Mouse (Mus musculus) embryonic facial prominence, embryonic 15.5 days (tissue): Measurements from ENCODE around the gene Ppp2r5c. TPM values are rescaled to one million over a fixed set of nuclear protein-coding genes. Genes with fewer than 3 reads are reported as not detected.

Experiments
- ATAC-seq: fragments of 200-750 bp; cut with Nextera tagmentation; 2 replicates; pipeline ENCODE4 v1.8.0; 2017; ENCODE audit warnings: low read depth, moderate TSS enrichment; ENCODE audit not compliant: insufficient number of reproducible peaks, low FRiP score, low TSS enrichment
- H3K27ac ChIP-seq: fragments of 300-500 bp; sonication (generic); replicated peaks from 2 replicates; pipeline ENCODE4 v1.5.1; 2015; ENCODE audit warnings: mild to moderate bottlenecking, inconsistent platforms
- H3K27me3 ChIP-seq: fragments of 300-500 bp; sonication (generic); 2 replicates; pipeline ENCODE4 v1.6.1; 2015; ENCODE audit warnings: inconsistent platforms
- H3K36me3 ChIP-seq: fragments of 300-500 bp; sonication (generic); 2 replicates; pipeline ENCODE4 v1.6.1; 2015; ENCODE audit warnings: mild to moderate bottlenecking, inconsistent platforms
- H3K4me1 ChIP-seq: fragments of 300-500 bp; sonication (generic); 2 replicates; pipeline ENCODE4 v1.6.1; 2015; ENCODE audit warnings: inconsistent platforms
- H3K4me2 ChIP-seq: fragments of 300-500 bp; sonication (generic); replicated peaks from 2 replicates; pipeline ENCODE4 v1.6.1; 2015; ENCODE audit warnings: mild to moderate bottlenecking, inconsistent platforms
- H3K4me3 ChIP-seq: fragments of 300-500 bp; sonication (generic); replicated peaks from 2 replicates; pipeline ENCODE4 v1.5.1; 2015; ENCODE audit warnings: mild to moderate bottlenecking, inconsistent platforms
- H3K9ac ChIP-seq: fragments of 300-500 bp; sonication (generic); 2 replicates; pipeline ENCODE4 v1.6.1; 2015; ENCODE audit warnings: inconsistent platforms
- H3K9me3 ChIP-seq: fragments of 300-500 bp; sonication (generic); replicated peaks from 2 replicates; pipeline ENCODE4 v1.6.1; 2016; ENCODE audit warnings: inconsistent platforms
- WGBS: fragments of 180-500 bp; shearing (Covaris S2); methylation state at CpG from one replicate; pipeline ENCODE4 v1.1.7; 2015; 5-methylcytosine and 5-hydroxymethylcytosine counted together
- polyA plus RNA-seq: library from polyadenylated mRNA; unstranded; fragments of >200 nt; fragmentation: Nextera tagmentation; extraction: Ambion mirVana; gene quantifications from 2 replicates; pipeline ENCODE4 v1.2.1, GENCODE M21; 2015

The Ppp2r5c gene
- polyA plus RNA-seq, 1 experiment from 2014 or later: 138 TPM

DNA sequence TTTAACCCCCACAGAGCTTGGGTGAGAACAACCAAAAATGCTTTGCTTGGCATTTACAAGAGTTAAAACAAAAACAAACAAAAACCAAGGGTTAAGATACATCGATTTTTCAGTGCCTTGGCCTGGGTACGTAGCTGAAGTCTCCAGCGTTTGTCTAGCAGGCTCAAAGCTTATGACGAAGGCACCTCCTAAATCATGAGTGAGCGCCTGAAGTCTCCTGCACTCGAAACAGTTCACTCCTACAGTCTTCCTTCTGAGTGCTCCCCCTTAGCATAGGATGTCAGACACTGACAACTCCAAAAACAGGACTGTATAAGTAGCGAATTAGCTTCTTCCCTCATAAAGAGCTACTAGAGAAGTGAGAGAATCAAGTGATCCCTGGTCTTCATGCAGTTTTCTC is 1.1 kb upstream of the Ppp2r5c start:
- no peaks in the 10 kb centered on the region for H3K27me3 ChIP-seq
- peaks cover 14% of the 10 kb centered on the region; the same call in 1 of the 2 replicates for H3K4me1 ChIP-seq
- peak overlapping the region; percentile 88 for H3K4me3 ChIP-seq
- 31% methylated on average over 7 of the region's 7 CpGs for WGBS
- no peak for ATAC-seq
- peak overlapping the region; percentile 81 for H3K4me2 ChIP-seq
- peaks cover 5% of the 10 kb centered on the region; the same call in 1 of the 2 replicates for H3K36me3 ChIP-seq
- no peaks in the 10 kb centered on the region for H3K9me3 ChIP-seq
- H3K27ac ChIP-seq: peak overlapping the region; percentile 96
- H3K9ac ChIP-seq: 0 out of 2 replicates have a peak overlapping the region, but pooled peaks have one; percentile 1

DNA sequence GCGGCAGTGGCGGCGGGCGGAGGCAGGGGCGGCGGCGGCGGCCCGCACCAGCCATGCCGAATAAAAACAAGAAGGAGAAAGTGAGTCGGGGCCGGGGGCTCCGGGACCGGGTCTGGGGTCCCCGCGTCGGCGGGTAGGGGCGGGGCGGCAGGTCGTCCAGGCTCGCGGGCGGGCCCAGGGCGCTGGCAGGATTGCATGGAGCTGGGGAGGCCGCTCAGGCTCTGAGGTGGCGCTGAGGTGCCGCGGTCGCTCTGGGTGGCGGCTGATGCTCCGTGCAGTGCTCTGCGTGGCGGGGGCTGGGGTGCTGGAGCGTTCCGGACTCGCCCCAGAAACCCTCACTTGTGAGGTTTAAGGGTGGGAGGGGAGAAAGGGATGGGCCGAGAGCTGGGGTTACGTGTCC is 386 bp downstream of the Ppp2r5c start:
- Histone ChIP-seq H3K9me3 (no peaks in the 10 kb centered on the region), H3K27ac (peak overlapping the region; percentile 77), H3K4me1 (peaks cover 14% of the 10 kb centered on the region; the same call in 1 of the 2 replicates), H3K4me2 (peak overlapping the region; percentile 81), H3K9ac (peak overlapping the region; percentile 75), H3K36me3 (peaks cover 5% of the 10 kb centered on the region; the same call in 1 of the 2 replicates), H3K4me3 (peak overlapping the region; percentile 88), H3K27me3 (no peaks in the 10 kb centered on the region)
- 1% methylated on average over 28 of the region's 39 CpGs for WGBS
- ATAC-seq: 0 out of 2 replicates have a peak, but pooled peaks have one; percentile 28

DNA sequence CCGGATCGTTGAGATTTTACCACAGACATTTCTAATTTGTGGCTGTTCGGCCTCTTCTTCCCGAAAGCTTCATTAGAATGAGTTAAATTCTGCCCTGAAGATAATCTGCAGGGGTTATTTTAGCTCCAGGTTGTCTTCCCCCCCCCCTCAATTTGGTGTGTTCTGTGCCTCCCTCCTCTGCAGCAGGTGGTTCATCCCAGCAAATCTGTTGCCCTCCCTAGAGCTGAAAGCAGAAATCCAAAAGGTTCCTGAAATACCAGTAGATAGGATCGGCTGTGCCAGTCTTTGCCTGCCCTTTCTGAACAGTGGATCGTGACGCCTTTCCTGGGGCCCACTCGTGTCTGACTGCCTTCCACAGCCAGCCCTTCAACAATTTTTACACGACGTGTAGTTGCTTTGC is 1.8 kb downstream of the Ppp2r5c start:
- peaks cover 14% of the 10 kb centered on the region; the same call in 1 of the 2 replicates for H3K4me1 ChIP-seq
- no peak for ATAC-seq
- WGBS: 71% methylated on average over 10 of the region's 10 CpGs
- no peaks in the 10 kb centered on the region for H3K9me3 ChIP-seq
- H3K4me3 ChIP-seq: no peak overlapping the region
- peaks cover 5% of the 10 kb centered on the region; the same call in 1 of the 2 replicates for H3K36me3 ChIP-seq
- no peak overlapping the region for H3K9ac ChIP-seq
- no peaks in the 10 kb centered on the region for H3K27me3 ChIP-seq
- H3K4me2 ChIP-seq: no peak overlapping the region
- no peak overlapping the region for H3K27ac ChIP-seq

DNA sequence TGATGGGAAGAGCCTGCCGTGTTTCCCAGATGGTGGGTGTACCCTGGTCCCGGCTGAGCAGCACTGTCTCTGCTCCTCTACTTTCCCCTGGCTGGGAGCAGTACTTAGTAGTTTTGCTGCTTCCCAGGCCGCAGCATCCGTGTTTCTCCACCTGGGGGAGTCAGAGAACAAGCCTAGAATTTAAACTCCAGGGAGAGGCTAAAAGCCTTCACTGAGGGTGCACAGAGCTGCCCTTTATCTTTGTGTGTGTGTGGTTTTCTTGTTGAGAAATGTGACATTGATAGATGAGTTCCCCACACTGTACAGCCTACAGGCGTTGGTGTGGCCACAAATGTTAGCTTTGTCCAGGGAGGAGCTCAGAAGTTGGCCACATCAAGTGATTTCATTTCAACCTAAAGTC is 7.3 kb downstream of the Ppp2r5c start:
- Histone ChIP-seq H3K27ac (no peak overlapping the region), H3K4me2 (no peak overlapping the region), H3K9ac (no peak overlapping the region), H3K4me1 (no peaks in the 10 kb centered on the region), H3K27me3 (no peaks in the 10 kb centered on the region), H3K4me3 (no peak overlapping the region), H3K36me3 (peaks cover 5% of the 10 kb centered on the region; the same call in 1 of the 2 replicates), H3K9me3 (no peaks in the 10 kb centered on the region)
- peak; percentile 68 for ATAC-seq
- 9% methylated on average over 5 of the region's 5 CpGs for WGBS

DNA sequence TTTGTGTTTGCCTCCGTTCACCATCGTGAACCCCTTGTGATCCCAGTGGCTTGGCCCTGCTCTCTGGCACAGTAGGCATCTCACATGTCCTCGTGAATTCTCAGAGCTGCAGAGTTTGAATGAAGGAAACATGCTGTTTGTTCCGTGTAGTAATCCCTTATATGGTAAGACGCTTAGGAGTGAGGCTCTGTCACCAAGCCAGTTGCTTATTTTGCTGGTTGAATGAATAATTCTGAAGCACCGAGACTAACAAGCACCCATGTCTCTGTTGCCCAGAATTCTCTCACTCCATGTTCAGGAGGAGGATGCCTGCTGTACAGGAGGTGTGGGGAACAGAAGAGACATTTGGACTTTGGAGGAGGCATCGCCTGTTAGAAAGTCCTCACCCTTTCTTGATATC is 9.1 kb downstream of the Ppp2r5c start:
- H3K9me3 ChIP-seq: no peaks in the 10 kb centered on the region
- H3K36me3 ChIP-seq: no peaks in the 10 kb centered on the region
- 86% methylated on average over 7 of the region's 7 CpGs for WGBS
- no peak overlapping the region for H3K27ac ChIP-seq
- no peaks in the 10 kb centered on the region for H3K4me1 ChIP-seq
- no peak overlapping the region for H3K4me3 ChIP-seq
- no peak for ATAC-seq
- no peaks in the 10 kb centered on the region for H3K27me3 ChIP-seq
- no peak overlapping the region for H3K9ac ChIP-seq
- no peak overlapping the region for H3K4me2 ChIP-seq

DNA sequence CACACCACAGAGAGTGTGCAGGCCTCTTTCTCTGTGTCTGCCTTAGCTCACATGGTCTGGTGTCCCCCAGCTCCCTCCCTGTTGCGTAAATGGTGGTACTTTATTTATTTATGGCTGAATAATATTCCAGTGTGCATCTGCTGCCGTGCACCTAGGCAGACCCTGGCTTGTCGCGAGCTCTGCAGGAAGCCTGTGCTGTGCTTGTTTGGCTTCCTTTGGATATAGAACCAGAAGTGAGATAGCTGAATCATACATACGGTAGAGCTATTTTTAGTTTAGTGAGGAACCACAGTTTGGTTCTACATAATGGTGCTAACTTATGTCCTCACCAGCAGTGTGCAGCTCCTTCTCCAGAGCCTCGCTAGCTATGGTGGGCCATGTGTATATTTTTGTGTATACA is 11.7 kb downstream of the Ppp2r5c start:
- H3K36me3 ChIP-seq: no peaks in the 10 kb centered on the region
- no peak overlapping the region for H3K9ac ChIP-seq
- WGBS: 84% methylated on average over 6 of the region's 6 CpGs
- no peak overlapping the region for H3K27ac ChIP-seq
- no peaks in the 10 kb centered on the region for H3K27me3 ChIP-seq
- H3K4me1 ChIP-seq: no peaks in the 10 kb centered on the region
- no peak for ATAC-seq
- no peaks in the 10 kb centered on the region for H3K9me3 ChIP-seq
- H3K4me2 ChIP-seq: no peak overlapping the region
- no peak overlapping the region for H3K4me3 ChIP-seq

DNA sequence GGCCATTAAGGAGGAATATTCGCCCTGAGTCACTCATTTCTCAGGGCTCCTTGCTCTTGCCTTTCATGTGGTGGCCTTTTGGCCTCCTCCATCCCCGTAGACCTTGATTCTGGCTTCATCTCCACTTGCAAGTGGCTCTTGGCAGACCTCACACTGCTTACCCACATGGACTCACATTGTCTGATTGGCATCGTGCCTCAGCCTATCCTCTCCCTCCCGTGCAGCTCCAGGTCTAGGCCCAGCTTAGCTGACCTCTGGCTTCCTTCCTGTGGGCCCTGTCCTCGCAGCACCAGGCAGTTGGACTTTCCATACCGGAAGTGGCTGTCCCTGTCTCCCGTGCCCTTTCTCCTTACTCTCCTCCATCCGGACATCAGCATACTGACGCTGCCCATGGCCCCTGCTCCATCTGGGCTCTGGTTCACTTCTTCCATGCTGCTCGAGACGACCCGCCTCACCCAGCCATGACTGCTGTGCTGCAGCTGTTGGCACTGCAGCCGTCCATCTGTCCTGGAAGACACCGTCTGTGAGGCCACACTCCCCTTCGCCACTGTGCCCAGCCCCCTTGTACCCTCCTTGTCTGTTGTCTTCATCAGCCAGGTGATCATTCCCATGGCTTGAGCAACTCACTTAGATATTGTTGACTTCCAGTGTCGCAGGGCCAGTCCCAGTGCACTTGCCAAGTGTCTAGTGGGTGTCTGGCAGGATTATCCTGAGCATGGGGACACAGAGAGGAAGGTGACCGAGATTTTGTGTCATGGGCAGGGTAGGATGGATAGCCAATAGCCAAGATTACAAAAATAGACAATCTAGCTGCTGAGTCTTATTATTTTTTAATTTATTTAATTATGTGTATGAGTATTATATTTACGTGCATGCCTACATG is 13.7 kb downstream of the Ppp2r5c start:
- Histone ChIP-seq H3K4me2 (no peak overlapping the region), H3K36me3 (no peaks in the 10 kb centered on the region), H3K4me3 (no peak overlapping the region), H3K27ac (no peak overlapping the region), H3K4me1 (no peaks in the 10 kb centered on the region), H3K9ac (no peak overlapping the region), H3K9me3 (no peaks in the 10 kb centered on the region), H3K27me3 (no peaks in the 10 kb centered on the region)
- ATAC-seq: no peak
- WGBS: 76% methylated on average over 18 of the region's 18 CpGs

DNA sequence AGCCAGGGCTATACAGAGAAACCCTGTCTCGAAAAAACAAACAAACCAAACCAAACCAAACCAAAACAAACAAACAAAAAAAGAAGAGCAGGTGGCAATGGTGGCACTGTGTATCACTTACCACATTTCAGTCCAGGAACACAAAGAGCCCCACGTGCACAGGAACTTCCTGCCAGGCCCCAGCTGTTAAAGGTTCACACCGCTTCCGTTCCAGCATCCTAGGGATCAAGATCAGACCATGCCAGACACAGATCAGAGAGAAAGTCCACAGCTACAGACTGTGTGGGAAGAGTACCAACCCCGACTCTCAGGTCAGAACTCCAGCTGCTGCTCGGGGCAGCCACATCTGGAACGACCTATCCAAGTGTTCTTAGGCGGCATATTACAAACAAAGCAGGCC is 16.8 kb downstream of the Ppp2r5c start:
- H3K9me3 ChIP-seq: no peaks in the 10 kb centered on the region
- H3K4me2 ChIP-seq: no peak overlapping the region
- H3K4me1 ChIP-seq: no peaks in the 10 kb centered on the region
- no peak overlapping the region for H3K4me3 ChIP-seq
- H3K27ac ChIP-seq: no peak overlapping the region
- no peaks in the 10 kb centered on the region for H3K27me3 ChIP-seq
- H3K9ac ChIP-seq: no peak overlapping the region
- no peak for ATAC-seq
- WGBS: 74% methylated on average over 8 of the region's 8 CpGs
- H3K36me3 ChIP-seq: peaks cover 14% of the 10 kb centered on the region; the same call in 1 of the 2 replicates

DNA sequence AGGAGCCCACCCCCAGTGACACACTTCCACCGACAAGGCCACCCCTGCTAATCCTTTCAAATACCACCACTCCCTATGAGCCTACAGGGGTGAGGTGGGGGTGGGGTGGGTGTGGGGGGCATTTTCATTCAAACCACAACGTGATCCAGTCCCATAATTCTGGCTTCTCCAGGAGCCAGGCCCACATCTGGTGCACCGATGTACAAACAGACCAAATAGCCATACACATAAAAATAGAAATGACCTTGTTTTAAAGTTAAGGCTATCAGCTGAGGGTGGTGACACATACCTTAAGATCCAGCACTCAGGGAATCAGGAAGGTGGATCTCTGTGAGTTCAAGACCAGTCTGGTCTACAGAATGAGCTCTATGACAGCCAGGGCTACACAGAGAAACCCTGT is 24.5 kb downstream of the Ppp2r5c start:
- Histone ChIP-seq H3K4me3 (no peak overlapping the region), H3K27ac (no peak overlapping the region), H3K4me1 (no peaks in the 10 kb centered on the region), H3K9ac (no peak overlapping the region), H3K27me3 (no peaks in the 10 kb centered on the region), H3K36me3 (peaks cover 21% of the 10 kb centered on the region; the same call in 1 of the 2 replicates), H3K9me3 (no peaks in the 10 kb centered on the region), H3K4me2 (no peak overlapping the region)
- 63% methylated on average over 3 of the region's 3 CpGs for WGBS
- no peak for ATAC-seq

DNA sequence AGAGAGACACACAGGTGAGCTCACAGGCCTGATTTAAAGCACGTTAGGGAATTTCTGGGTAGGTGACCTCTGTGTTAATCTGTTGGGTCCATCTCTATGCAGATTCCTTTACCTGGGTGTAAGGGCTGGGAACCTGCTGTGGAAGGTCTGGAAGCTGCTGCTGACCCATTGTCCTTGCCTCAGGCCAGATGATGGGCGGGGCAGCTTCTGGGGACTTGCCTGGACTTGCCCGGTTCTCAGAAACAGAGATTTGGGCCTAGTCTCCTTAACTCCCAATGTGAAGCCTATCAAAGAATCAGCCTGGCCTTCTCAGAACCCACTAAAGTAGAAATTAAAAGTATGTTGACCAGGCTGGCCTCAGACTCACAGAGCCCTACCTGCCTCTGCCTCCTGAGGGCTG is 25.3 kb downstream of the Ppp2r5c start:
- H3K36me3 ChIP-seq: 0 out of 2 replicates have a peak, but pooled peaks cover 18% of the 10 kb centered on the region
- H3K27me3 ChIP-seq: no peaks in the 10 kb centered on the region
- no peak overlapping the region for H3K4me2 ChIP-seq
- 75% methylated on average over 3 of the region's 3 CpGs for WGBS
- no peak overlapping the region for H3K4me3 ChIP-seq
- H3K4me1 ChIP-seq: no peaks in the 10 kb centered on the region
- H3K9ac ChIP-seq: no peak overlapping the region
- H3K9me3 ChIP-seq: no peaks in the 10 kb centered on the region
- ATAC-seq: no peak
- H3K27ac ChIP-seq: no peak overlapping the region

DNA sequence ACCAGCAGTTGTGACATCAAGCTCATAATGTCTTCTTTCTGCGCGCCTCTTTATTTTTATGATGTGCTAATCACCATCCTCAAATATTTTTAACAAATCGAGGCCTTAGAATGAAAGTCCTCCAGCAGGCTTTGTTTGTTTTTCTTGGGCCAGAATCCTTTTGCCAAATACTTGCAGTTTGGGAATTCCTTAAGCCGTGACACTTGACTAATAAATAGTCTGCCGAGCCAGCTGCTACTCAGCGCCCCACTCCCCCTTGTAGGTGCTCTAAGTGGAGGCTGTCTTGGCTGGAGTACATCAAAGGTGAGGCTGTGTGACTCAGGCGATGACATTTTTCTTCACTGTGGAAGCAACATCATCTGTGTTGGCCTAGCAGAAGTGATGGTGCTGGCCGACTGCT is 27.6 kb downstream of the Ppp2r5c start:
- Histone ChIP-seq H3K4me3 (no peak overlapping the region), H3K27ac (no peak overlapping the region), H3K27me3 (no peaks in the 10 kb centered on the region), H3K9me3 (no peaks in the 10 kb centered on the region), H3K9ac (no peak overlapping the region), H3K36me3 (0 out of 2 replicates have a peak, but pooled peaks cover 16% of the 10 kb centered on the region), H3K4me2 (no peak overlapping the region), H3K4me1 (no peaks in the 10 kb centered on the region)
- WGBS: 76% methylated on average over 8 of the region's 8 CpGs
- ATAC-seq: no peak
